Mouse (Mus musculus): ENCODE measurements around the gene Kcna10. TPM values are rescaled to one million over a fixed set of nuclear protein-coding genes. Genes with fewer than 3 reads are reported as not detected.

Gene Kcna10
- total RNA-seq, 2 experiments from 2014 or later = not detected

DNA sequence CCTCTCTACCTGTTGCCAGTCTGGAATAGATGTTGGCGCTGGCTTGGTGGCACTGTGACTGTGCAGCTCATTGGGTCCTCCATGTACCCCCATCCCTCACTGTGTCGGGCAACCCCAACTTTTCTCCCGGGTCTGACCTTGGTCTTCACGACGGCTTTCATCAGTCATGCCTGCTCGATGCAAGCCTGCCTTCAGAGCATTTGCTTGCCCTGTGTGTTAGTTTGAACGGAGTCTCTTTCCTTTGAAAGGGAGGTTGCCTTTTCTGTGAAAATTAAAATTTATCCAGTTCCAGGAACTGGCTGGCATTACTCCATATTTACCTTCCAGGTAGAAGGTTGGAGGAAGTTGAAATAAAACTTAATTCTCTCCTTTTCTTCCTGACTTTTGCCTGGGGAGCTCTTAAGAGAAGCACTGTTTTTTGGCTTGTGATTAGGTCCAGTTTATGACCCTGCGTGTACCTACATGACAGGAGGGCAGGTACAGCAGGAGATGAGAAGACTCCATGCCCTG is 55.7 kb downstream of the Kcna10 start:
- intact Hi-C loops (cut with DNase I) = loop anchor here (5.0 kb wide), 1 partner anchor 94 kb away; the partner anchor contains the start of gene Rbm15
- no peak for DNase-seq

DNA sequence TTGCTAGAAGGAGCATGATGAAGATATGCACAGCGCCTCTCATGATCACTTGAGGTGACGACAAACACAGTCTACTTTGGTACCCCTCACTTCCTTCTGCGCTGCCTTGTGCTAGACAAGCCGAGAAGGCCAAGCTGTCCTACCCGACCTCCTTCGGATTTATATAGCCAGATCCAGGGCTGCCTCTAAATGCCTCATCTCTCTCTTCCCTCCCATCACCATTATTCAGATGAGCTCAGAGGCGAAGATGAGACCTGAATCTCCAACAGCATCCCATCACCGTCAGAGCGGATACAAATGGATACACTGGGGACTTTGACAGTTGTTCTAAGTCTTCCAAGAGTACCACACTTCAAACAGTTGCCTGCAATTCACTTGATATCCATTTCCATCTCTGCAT is 56.8 kb downstream of the Kcna10 start, which contains the start of gene Prok1:
Prok1 (minus strand) TSS at position 101 of the 400 bp plus-strand sequence.
- intact Hi-C loops (cut with DNase I) = loop anchor here (5.0 kb wide), 1 partner anchor 93 kb away; the partner anchor contains the start of gene Rbm15
- DNase-seq = no peak

DNA sequence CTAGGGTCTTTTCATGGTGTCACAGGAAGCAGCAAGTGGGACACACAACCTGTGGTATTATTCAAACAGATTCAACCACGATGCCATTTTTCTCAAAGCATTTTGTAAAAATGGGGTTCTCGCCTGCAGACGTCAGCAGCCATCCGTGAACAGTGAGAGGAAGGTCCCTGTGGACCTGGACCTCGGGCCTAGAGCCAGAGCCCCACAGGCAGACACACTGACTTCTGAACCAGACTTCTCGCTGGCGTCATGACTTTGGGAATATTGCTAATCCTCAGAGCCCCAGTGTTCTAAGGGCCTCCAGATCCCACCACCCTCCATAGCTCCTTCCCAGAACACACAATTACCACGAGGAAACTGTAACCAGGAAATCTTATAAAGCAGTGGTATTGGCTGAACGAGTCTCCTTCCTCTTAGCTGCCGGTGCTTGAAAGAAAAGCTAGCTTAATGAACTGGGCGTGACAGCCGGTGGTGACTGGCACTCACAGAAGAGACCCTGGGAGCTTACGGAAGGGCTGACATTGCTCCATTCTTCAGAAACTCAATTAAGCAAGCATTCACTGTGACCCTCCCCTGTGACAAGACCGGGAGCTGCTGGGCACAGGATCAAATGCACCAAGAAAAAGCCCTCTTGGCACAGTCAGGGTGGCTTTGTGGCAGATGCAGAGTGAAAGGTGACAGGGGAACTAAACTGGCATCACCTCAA is 58.7 kb downstream of the Kcna10 start:
- DNase-seq = no peak
- intact Hi-C loops (cut with DNase I) = no loop called here

Other genes starting within 250 kb of the Kcna10 start
- gene Kcna3, start 146.9 kb upstream of the Kcna10 start, total RNA-seq (2021) = 1 to 10 TPM in 1 of 2 experiments, under 1 TPM in 1; 0.38 to 2.6 TPM
- gene Kcna2, start 81.9 kb upstream of the Kcna10 start, total RNA-seq (2021) = 1 to 10 TPM in 1 of 2 experiments, under 1 TPM in 1; 0.85 to 1.2 TPM
- not detected for gene Cym, start 38.7 kb downstream of the Kcna10 start, total RNA-seq (2021)
- not detected for gene A630076J17Rik, start 47.6 kb downstream of the Kcna10 start, total RNA-seq (2021)
- gene Prok1, start 56.7 kb downstream of the Kcna10 start, total RNA-seq (2021) = not detected
- 10 to 100 TPM; 63.2 to 71.3 TPM for gene Lamtor5, start 95.8 kb downstream of the Kcna10 start, total RNA-seq (2021)
- gene Slc16a4, start 108.2 kb downstream of the Kcna10 start, total RNA-seq (2021) = under 1 TPM; 0.37 to 0.60 TPM
- 10 to 100 TPM; 24.3 to 26.0 TPM for gene Rbm15, start 150.6 kb downstream of the Kcna10 start, total RNA-seq (2021)

All from heart, postnatal 14 days (tissue).